Mouse (Mus musculus): ENCODE measurements at regions not wholly inside any gene's neighbourhood (a gene's known extent, or its start where the extent isn't known, plus 50 kb on each side); places are given as distances from the start of the nearest gene placed in this dataset.

GRCm38 (mm10) chr13:71247241-71247640 lies 405.6 kb upstream of the Adamts16 start:
- DNase-seq (ENCODE audit: low read depth, low spot score), result no peak

DNA sequence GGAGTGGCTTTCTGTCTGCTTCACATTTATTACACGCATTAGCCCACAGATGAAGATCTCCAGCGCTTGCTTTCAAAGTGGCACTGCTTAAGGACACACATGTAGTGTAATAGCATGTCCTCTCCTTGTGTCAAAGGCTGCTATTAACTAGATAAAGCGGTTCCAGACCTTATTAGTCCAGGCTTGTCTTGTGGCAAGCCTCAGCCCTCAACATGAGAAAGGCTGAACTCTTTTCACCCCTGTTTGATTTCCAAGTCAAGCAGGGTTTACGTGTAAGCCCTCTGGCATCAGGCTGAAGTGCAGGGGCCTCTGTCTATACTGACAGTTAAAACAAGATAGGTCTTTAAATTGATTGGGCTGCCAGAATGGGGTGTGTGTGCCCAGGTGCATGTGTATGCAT lies 403.7 kb upstream of the Adamts16 start:
- no peak for DNase-seq (ENCODE audit: low read depth, low spot score)

DNA sequence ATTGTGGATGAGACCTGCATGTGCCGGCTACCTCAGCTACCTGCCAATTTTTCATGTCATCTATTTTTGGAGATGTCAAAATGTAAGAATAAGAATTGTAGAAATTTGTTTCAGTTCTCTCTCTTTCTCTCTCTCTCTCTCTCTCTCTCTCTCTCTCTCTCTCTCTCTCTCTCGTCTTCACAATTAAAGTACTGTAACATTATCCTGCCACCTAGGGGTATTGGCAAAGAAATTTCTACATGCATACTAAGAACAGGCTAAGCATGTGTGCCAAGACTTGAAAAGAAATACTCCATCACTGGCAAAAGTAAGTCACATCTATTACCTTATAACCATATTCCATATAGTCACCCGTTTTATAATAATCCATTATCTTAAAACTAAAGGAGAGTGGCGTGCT lies 398.2 kb upstream of the Adamts16 start:
- DNase-seq (ENCODE audit: low read depth, low spot score), result no peak

GRCm38 (mm10) chr13:71235338-71235737 lies 393.7 kb upstream of the Adamts16 start:
- no peak for DNase-seq (ENCODE audit: low read depth, low spot score)

GRCm38 (mm10) chr13:71231182-71231581 lies 389.6 kb upstream of the Adamts16 start:
- DNase-seq (ENCODE audit: low read depth, low spot score), result no peak

DNA sequence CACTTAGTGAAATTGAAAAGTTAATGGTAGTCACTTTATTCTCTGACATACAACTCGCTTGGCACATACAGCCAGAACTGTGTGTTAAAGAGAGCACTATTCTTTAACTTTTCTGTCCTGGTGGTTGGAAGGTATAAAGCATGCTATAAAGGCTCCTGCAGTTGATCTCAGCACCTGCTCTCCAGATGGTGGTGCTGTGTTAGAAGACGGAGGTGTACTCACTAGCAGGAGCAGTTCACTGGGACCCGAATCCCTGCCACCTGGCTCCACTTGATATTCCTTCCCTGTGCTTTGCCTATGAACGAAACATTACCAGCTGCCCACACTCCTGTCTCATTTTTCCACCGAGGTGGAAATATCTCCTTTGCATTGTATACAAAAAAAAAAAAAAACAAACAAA lies 373.2 kb upstream of the Adamts16 start:
- no peak for DNase-seq (ENCODE audit: low read depth, low spot score)

GRCm38 (mm10) chr13:71211363-71211762 lies 369.8 kb upstream of the Adamts16 start:
- DNase-seq (ENCODE audit: low read depth, low spot score), result no peak

DNA sequence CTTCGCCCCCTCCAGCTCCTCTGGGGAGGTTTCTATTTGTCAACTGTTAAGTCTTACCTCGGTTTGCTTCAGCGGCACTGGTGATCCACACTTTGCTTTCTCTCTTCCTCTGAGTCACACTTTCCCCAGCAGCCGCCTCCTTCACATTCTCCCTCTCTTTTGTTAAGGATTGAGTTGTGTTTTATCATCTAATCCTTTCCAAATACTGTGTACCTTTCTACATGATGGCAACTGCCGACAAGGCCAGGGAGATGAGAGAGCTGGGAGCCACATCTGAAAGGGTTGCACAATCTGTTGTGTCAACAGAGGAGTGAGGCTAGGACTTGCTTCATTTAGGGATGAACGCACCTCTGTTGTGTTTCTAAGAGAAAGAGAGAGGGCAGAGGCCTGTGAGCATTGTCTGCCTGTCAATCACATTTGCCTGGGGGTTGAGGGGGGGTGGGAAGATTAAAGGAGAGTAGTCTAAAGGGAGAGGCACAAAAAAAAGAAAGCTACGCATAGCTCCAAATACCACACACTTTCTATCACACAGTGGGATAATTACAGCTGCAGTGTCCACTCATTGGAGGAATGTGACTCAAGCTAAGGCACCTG lies 369.1 kb upstream of the Adamts16 start:
- no peak for DNase-seq (ENCODE audit: low read depth, low spot score)

- DNase-seq (ENCODE audit: low read depth, low spot score), result no peak
Observed at GRCm38 (mm10) chr13:71205708-71206107, 364.1 kb upstream of the Adamts16 start.

DNA sequence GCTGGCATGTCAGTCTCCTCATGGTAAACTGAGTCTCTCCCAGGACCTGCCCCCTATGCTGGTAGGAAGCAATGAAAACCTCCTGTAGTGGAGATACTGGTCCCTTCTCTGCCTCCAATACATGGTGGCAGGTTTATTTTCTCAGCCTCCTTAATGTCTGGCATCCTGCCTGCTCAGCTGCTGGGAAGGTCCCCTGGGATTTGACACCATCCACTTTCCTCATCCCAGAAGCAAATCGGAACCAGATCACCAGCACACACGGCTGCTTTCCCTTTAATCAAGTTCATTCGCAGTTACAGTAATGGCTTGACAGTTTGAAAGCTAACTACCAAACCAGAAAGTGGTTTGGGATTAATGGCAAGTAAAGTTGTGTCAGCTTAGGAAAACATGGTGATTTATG lies 359.0 kb upstream of the Adamts16 start:
- no peak for DNase-seq (ENCODE audit: low read depth, low spot score)

DNA sequence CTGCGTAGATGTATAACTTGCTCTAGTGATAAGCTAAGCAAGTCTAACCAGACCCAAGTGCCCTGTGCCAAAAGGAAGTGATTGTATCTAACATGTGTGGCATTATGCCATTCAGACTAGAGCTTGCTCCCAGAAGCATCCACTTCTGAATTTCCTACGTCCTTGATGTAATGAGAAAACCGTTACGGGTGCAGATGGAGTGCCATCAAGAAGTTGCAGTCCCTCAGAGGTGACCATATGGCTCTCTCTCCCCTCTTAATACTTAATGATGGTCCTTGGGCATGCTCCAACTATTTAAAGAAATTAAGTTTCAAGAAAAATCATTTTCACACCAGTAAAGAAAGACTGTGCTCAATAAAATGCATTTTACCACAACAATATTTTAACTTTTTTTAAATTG lies 354.1 kb upstream of the Adamts16 start:
- no peak for DNase-seq (ENCODE audit: low read depth, low spot score)

- DNase-seq (ENCODE audit: low read depth, low spot score), result no peak
Observed at GRCm38 (mm10) chr13:71184500-71184899, 342.9 kb upstream of the Adamts16 start.

GRCm38 (mm10) chr13:71179083-71179482 lies 337.5 kb upstream of the Adamts16 start:
- no peak for DNase-seq (ENCODE audit: low read depth, low spot score)

- DNase-seq (ENCODE audit: low read depth, low spot score), result no peak
Observed at GRCm38 (mm10) chr13:71174335-71174734, 332.7 kb upstream of the Adamts16 start.

GRCm38 (mm10) chr13:71166226-71166625 lies 324.6 kb upstream of the Adamts16 start:
- DNase-seq (ENCODE audit: low read depth, low spot score), result no peak

DNA sequence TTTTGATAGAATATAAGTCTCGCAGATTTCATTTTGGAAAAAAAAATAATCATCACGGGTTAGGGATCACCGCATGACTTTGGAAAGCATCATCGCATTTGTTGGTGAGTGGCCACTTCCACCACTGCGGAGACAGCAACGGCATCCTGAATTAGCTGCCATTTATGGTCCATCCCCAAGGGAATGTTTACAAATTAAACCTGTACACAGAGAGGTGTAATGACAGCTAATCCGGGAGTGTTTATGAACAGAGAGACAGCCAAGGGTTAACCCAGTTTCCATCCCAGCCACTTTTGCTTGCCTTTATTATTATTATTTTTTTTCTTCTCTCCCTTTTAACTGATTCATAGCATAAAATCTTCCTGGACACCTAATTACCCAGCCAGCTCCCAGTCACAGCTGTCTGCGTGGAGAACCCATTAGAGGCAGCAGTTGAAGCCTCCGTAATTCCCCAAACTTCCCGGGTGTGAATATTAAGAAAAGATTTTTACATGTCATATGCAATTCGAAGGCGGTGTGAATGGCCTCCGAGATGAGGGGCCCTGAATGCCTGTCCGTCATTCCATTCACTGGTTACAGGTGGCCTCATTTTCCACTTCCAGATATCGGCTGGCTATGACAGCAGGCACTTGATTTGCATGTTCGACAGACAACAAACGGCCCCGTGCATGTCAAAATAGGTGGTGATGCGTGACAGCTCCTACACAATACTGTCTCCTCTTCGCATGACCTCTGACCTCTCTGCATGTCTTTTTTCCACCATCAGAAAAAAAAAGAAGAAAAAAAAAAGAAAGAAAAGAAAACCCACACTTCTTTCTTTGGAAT lies 323.7 kb upstream of the Adamts16 start:
- no peak for DNase-seq (ENCODE audit: low read depth, low spot score)

DNA sequence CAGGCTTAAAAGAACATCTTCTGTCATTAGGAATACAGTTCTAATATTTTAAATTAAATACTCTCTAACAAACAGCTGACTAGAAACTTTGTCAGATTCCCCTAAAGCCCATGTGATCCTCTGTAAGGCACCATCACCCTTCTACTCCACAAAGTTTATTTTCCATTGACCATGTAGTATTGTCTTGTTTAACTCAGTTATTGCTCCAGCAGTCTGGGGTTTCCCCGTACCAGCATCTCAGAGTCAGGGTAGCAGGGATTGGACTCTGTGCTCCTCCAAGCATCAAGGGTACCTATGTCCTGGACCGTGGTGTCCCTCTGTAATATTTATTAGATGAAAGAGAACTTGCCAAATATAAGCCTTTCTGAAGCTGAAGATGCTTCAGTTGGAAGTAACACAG lies 322.4 kb upstream of the Adamts16 start:
- no peak for DNase-seq (ENCODE audit: low read depth, low spot score)

DNA sequence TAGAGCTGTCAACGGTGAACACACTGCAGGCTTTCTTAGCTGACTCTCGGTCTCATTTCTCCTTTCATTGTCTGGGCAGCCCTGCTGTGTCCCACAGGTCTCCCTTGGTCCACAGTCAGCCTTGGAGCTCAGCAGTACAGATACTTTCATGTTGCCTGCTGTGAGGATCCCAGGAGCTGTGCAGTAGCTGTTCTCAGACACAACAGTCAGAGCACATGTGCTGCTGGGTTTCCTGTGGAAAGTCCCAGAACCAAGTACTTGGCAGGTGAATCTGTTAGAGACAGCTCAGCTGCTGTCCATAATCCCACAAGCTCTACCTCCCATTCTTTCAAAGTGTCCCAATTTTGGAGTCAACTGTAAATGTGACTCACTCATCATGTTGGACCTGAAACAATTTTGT lies 321.3 kb upstream of the Adamts16 start:
- no peak for DNase-seq (ENCODE audit: low read depth, low spot score)

DNA sequence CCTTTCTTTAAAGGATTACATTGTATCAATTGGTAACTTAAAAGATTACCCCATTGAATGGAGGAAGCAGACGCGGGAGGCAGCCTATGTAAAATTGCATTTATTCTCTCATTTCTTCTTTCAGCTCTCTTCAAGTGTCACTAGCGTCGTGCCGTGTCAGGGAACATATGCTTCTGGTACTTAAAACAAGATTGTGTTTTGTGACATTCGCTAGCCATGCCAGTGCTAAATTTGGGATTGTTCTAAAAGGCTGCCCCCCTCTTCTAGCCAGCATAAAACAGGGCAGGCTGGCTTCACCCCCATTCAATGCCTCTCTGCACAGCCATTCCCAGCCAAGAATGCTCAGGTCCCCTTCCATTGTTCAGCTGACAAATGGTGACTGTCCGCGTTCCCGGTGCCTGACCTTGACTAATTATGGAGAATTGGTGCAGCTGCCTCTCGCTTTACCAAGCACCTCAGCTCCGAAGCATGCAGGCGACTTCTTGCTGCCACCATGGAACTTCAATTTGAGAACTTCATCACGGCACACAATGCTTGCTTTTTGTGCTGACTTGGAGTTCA lies 316.8 kb upstream of the Adamts16 start:
- DNase-seq (ENCODE audit: low read depth, low spot score), result peak; percentile 17

GRCm38 (mm10) chr13:71157656-71158299 lies 316.2 kb upstream of the Adamts16 start:
- DNase-seq (ENCODE audit: low read depth, low spot score), result no peak

- no peak for DNase-seq (ENCODE audit: low read depth, low spot score)
Observed at GRCm38 (mm10) chr13:71150092-71150491, 308.5 kb upstream of the Adamts16 start.

DNA sequence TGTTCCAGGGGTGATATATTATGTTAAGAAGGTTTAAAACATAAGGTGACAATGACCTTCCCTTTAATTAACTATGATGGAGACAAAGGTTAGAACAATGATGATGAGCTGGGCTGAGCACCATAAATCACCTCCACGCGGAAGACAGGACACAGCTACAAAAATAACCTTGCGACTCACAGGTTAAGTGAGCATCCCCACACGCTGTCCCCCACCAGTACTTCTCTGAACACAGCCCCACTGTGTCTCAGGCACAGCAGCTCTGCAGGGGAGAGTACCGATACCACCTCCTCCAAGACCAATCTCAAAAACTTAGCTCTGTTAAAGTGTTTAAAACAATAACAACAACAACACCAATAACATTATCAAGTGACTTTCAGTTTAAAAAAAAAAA lies 307.7 kb upstream of the Adamts16 start:
- no peak for DNase-seq (ENCODE audit: low read depth, low spot score)

All from embryo, embryonic 11.5 days (tissue).